Mouse (Mus musculus): Measurements from ENCODE around the gene Syt16.
A peak's percentile ranks its signal among the peaks of the same experiment; 100 is the strongest.

Syt16 gene

DNA sequence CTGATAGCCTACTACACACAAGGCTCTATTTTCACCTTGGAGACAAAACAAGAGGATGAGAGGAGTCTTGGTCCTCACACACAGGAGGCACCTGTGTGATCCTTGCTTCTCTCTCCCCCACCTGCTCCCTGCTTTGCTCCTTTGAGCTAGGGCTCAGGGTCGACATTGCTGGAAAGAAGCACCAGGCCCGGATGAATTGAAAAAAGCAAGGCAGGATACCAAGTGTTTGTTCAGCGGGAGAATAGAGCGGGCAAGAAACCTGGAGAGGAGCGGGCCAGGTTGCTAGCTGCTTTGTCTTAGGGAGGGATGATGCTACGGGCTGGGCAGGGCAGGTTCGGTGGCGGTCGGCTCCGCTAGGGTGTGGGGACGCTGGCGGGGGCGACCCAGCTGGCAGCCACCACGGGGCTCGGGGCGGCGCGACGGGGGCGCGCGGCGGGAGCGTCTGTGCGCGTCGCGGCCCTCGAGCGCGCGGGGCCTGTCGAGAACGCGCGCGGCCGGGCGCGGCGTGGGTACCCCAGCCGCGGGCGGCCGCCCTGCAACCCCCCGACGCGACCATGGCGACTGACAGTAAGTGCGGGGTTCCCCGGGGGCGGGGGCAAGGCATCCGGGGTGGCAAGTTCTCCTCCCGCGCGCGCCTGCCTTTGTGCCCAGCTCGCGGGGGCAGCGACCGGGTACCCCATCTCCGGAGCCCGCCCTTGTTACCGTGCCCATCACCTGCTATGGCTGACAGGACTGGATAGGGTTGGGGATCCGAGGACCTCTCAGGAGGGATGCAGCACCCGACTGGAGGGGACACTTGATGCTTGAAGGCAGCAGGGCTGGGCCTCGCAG is at the start of gene Syt16:
Gene Syt16, plus strand, starts transcription at position 365 of the 831 bp plus-strand sequence.
- DNase-seq (ENCODE audit: low read depth) = no peak

DNA sequence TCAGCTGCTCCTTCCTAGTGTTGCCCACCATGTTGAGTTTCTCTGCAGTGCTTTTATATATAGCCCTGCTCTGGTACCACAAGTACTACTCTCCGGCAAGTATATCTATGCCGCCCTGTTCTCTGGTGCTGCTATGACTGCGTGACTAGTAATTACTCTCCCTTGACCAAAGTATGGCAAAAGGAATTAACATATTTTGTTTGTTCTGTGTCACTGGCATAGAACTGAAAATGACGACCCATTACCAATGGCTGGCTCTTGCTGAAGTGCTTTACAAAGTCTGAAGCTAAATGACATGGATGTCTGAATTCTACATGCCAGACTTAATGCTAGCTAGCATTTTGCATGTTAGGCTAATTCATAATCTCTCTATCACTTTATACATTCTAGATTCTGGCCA is 49.0 kb upstream of the Syt16 start:
- DNase-seq (ENCODE audit: low read depth) = no peak

DNA sequence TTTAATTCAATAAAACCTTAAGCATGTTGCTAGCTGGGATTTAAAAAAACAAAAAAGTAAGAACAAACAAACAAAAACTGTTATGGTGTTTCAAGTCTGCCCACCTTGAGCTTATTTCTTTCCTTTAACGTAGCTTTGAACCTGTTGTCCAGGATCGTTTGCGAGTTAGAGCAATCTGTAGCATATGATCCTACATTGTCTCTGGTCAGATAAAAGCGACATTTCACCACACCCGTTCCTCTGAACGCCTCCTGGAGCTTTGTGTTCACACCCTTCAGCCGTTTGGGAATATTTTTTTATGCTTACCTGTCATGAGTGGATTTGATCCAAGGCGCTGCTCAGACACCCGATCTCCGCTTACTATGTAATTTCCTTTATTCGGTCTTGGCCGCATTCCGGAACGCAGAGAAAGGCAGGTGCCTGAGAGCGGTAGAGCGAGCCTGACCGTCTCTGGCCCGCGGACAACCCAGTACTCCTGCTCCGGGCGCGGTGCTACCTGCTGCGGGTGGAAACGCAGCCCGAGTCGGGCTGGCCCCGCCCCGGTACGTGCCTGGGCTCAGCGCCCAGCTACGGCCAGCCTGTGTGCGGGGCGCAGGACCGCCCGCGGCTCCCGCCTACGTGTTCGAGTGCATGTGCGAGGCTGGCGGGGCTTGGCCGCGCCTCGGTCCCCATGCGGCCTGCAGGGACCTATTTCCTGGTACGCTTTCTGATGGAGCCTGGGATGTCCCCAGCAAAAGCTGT is 48.0 kb upstream of the Syt16 start:
- DNase-seq (ENCODE audit: low read depth) = peak; percentile 15

DNA sequence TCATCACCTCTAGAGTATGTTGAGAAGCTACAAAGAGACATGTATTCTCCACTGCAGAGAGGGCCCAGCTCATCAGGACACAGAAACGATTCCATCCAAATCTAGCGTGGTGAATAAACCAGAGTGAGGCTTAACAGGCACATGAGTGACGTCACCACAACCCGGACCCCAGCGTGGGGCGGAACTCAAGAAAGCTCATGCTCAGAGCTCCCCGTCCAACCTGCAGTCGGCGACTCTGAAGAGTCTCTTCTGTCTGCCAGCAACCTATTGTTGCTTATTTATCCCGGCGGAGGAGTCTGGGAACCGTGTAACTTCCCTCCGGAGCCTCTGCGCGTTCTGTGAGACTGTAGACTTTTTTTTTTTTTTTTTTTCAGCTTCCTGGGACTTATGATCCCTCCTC is 44.6 kb upstream of the Syt16 start:
- peak; percentile 32 for DNase-seq (ENCODE audit: low read depth)

DNA sequence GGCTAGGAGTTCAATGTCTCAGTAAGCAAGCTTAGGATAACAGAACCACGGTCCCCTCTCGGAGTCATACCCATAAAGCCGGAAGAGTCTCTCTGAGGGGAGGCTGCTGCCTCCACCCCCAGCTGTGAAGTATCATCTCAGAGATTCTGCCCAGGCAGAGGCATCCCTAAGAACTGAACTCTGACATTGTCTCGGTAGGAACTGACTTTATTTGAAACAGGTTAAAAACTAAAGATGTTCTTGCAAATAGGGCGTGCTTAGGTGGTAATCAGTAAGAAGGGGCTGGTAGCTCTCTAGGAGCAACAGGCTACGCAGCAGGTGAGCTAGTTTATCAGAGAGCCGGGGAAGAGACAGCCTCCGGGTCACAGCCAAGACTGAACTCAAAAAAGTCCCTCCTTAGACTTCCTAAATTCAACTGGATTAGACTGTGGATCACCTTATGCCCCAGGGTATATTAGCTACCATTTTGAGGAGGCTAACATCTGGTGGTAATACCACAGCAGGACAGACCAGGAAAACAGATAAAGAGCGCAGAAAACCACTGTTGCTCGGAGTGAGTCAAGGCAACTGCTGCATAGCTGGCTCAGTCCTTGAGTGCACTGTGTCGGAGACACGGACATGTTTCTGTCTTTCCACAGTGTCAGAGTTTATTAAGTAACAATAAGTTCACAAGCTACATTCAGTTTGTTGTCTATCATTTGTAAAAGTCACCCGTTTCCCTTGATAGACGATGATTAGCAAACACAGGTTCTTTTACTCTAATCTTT is 43.9 kb upstream of the Syt16 start:
- peak; percentile 24 for DNase-seq (ENCODE audit: low read depth)

DNA sequence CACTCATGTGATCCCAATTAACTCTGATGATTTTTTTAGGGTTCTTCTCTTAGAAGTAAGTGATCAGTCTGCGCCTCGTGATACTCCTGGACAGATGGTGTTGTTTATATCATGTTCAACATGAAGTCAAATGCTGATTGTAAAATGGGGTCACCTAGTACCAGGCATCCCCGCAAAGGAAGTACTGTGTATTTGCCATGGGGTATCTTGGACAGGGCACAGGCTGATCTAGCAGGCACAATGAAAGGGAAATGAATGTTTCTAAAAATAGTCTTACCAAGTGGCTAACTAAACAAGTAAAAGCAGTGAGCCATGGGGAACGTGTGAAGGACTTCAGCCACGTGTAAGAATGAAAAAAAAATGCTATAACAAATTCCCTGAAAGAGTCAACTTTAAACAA is 42.7 kb upstream of the Syt16 start:
- DNase-seq (ENCODE audit: low read depth) = no peak

DNA sequence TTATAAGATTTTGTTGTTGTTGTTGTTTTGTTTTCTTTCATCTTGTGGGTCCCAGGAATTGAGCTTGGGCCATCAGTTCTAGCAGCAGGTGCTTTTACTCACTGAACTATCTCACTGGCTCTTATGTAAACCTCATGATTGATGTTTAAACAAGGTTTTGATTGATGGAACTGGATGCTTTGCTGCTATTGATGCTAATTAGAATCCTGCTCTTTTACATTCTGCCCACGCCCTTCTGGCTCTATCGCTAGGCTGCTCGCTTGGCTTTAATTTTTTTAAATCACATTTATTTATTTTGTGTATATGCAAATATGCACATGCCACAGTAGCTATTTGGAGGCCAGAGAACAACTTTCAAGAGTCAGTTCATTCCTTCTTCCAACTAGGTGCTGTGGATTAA is 39.8 kb upstream of the Syt16 start:
- no peak for DNase-seq (ENCODE audit: low read depth)

DNA sequence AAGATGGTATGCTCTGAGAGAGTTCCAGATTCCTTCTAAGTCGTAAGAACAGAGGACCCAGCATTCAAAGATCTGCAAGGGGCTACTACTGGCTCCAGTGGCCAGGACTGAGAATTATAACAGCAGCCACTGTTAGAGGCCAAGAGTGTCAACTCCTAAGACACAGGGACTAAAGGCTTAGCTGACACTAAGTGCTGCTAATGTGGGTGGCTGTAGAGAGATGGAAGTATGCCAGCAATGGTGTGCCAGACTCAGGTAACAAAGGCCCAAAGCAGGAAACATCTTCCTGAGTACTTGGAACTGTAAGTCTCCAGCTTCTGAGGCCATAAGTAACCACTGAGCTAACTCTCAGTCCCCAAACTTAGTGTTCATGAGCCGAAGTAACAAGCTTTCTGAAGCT is 38.6 kb upstream of the Syt16 start:
- DNase-seq (ENCODE audit: low read depth) = no peak

DNA sequence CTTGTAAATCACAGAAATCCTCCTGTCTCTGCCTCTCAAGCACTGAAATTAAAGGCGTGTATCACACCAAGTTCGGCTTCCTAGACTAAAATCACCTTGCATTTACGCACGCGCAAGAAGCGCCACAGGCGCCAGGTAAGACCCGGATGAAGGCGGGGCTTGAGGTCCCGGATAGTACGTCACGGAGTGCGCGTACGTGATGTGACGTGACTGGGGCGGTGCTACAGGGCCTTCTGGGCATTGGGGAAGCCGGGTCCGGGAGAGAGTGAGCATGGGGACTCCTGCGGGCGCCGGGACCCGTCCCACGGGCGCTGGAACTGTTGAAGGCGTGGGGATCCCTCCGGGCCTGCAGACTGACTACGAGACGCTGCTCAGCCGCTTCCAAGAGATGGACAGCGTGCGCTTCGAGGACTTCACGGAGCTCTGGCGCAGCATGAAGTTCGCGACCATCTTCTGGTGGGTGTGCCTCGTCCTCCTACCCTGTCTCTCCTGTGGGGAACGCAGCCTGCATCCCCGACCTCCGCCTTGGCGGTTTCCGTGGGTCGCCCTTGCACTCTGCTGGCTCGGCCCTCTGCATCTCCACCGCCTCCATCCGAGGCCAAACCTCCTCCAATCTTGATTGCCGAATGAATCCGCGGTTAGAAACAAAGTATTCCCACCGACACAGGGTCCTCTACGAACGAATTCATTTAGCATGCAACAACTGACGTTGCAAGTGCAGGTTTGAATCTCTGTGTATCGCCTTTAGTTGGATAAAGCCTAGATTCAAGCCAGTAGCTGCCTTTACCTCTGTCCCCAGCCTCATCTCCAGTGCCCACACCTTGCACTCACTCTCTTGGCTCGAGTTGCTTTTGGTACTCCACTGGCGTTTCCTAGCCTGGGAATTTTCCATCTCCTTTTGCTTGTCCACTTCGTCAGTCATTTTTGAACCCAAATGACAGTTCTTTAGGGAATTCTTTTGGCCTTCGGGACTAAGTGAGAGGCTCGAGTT is 32.9 kb upstream of the Syt16 start, which contains the start of gene Snapc1:
Gene Snapc1, plus strand, starts transcription at position 191 of the 991 bp plus-strand sequence.
- DNase-seq (ENCODE audit: low read depth) = peak; percentile 95

DNA sequence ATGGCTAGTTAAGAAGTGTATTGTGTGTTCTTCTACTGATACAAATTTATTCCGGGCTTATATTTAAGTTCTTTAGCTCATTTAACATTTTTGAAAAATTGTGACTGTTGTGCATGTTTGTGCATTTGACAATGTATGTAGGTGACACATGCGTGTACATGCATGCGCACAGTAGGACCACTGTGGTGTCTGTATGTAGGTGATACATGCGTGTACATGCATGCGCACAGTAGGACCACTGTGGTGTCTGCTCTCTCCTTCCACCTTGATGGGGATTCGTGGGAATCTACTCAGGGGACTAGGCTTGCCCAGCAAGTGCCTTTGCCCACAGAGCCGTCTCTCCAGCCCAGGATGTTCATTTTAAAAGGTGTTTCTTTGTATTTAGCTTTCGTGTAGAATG is 28.3 kb upstream of the Syt16 start:
- DNase-seq (ENCODE audit: low read depth) = no peak

DNA sequence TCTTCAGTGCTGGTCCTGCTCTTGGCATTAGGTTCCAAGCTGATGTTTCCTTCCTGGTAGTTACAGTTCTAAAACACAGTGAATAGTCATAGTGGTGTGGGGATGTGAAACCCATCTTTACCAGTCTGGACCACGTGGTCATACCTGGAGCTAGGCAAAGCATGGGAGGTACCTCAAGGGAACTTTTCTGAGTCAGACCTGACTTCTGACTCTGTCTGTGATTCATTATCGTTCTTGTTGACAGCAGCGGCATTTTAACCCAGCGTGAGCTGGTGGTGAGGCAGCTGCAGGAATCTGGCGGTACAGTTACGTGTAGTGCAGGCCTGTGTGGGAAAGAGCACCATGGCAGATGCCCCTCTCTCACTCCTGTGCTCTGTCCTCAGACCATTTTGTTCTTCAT is 22.9 kb upstream of the Syt16 start:
- DNase-seq (ENCODE audit: low read depth) = no peak

DNA sequence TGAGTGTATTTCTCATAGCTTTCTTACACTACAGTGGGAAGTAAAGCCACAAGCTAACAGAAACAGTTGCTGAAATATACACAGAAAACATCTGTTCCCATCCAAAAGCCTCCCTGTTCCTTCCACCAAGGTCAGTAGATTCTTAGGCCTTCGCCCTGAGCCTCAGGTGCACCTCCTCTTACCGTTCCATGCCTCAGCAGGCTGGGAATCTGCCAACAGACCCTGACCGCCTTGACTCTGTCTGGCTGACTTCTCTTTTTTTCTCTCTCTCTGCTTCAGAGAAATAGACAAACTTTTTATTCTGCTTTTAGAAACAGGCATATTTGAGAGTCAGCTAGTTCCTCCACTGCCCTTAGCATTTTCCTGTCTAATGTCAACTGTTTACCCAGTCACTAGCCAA is 19.3 kb upstream of the Syt16 start:
- DNase-seq (ENCODE audit: low read depth) = no peak

DNA sequence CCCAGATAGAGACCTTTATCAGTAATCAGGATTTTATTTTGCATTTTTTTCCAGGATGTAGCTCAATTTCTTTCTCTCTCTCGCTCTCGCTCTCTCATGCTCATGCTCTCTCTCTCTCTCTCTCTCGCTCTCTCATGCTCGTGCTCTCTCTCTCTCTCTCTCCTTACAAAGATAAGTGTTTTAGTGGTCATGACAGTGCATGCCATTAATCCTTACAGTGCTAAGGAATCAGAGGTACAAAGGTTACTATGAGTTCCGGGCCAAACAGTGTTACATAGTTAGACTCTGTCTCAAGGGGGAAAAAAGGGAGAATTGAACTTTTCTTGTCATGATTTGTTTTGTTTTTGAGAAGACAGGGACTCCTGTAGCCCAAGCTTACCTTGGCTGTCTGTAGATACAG is 17.8 kb upstream of the Syt16 start:
- DNase-seq (ENCODE audit: low read depth) = no peak

DNA sequence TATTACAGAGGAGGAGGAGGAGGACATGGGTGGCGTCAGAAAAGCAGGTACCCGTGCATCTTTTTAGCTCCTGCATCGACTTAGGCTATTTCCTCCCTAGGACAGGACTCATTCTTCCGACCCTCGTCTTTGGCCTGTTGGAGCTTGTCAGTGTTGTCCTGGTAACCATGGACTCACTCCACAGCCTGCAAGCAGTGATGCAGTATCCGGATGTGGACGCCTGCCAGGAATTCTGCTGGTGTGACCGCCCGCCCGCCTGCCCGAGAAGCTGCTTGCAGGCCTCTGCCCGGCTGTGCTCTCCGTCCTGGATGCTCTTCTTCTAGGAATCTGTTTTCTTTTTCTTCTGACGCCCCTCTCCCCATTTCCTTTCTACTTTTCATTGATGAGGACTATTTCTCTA is 14.9 kb upstream of the Syt16 start:
- DNase-seq (ENCODE audit: low read depth) = no peak

DNA sequence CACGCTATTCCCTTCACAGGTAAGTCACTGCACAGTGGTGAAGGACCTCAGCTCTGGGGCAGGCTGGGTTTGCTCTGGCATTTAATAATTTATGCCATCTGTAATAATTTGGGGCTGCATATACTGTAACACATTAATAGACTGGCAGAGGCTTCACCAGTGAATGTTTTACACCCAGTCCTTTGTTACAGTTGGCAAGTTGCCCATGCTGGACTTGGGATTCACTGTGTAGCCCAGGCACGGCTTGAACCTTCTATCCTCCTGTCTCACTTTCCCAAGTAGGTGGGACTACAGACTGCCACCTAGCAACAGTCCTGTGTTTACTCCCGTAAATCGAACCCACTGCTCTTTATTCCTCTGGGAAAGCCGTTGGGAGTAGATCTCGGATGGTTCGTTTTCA is 11.2 kb upstream of the Syt16 start:
- DNase-seq (ENCODE audit: low read depth) = no peak

DNA sequence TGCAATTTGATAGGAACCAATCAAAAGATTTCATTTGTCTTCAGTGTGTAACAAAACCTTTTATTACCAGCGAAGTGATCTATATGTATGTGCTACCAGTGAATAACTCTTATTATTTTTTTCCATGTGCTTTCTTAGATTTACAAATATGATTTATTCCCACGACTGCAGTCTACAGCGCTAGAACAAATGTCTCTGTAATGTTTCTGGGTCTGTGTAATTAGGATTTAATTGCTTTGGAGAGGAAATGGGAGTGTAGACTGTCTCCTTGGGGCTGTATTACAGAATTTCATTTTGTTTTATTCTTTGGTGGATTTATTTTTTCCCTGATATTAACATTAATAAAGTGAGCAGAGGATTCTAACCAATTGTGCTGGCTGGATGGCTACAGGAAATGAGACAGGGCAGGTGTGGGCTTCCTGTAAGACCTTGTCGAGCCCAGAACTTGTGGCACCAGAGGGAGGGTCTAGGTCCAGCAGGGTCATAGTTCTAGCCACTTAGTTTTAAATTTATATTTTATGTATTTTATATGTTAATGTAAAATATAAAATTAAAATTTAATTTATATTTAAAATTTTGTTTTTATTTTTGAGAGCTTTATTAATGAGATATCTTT is 9.0 kb upstream of the Syt16 start:
- no peak for DNase-seq (ENCODE audit: low read depth)

DNA sequence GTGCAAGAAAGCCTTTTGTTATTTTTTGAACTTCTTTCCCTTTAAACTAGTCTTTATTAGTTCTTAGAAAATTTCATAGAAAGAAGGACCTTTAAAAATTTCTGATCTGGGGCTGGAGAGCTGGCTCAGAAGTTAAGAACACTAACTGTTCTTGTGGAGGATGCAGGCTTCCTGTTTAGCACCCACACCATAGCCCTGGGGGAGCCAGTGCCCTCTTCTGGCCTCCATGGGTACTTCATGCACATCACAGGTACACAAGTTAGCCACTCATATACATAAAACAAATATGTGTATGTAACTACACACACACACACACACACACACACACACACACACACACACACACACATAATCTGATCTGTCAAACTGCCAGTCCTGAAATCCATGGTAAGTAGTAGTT is 7.9 kb upstream of the Syt16 start:
- peak; percentile 23 for DNase-seq (ENCODE audit: low read depth)

DNA sequence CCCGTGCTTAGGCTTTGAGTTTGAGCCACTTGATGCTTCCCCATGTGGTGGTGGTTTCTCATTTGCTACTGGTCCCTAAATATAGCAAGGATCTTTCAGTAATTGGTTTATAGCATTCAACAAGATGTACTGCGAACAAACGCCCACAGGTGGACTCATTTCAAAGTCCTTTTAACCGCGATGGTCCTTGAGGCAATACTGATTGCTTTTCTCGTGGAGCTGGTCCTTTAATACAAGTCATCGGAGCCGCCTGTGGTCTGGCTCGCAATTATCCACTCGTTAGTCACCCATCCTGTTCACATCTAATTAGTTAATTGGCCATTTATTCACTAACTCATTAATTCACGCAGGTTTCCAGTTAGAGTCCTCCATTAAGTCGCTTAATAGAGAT is 560 bp upstream of the Syt16 start:
- no peak for DNase-seq (ENCODE audit: low read depth)

DNA sequence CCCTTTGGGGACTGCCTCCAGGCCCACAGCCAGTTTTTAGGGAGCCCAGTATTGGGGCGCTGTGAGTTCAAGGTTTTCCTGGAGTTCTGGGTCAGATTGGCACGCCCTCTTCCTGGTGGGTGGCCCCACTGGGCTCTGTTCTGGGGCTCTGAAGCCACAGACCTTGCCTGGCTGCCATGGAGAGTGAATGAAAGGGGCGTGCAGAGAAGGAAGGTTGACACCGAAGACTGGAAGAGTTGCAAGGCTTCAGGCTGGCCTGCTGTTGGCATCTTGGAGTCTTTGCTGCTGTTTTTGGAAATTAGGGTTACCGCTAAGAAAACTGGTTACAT is 631 bp downstream of the Syt16 start:
- DNase-seq (ENCODE audit: low read depth) = no peak

DNA sequence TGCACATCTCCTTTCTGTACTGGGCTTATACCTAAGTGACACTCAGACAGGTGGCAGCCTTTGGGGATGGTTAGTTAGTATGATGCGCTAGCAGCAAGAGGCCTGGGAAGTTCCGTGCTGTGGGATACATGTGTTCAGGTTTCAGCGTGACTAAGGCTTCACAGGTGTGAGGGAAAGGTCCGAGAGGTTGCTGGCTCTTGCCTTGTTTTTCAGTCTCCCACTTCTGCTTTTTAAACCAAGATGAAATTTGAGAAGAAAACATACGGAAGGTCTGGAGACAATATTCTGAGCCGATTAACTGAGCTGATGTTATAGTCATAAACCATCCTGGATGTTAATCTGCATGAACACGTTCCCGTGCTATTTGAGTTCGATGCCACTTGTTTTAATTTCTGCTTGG is 5.0 kb downstream of the Syt16 start:
- DNase-seq (ENCODE audit: low read depth) = no peak

DNA sequence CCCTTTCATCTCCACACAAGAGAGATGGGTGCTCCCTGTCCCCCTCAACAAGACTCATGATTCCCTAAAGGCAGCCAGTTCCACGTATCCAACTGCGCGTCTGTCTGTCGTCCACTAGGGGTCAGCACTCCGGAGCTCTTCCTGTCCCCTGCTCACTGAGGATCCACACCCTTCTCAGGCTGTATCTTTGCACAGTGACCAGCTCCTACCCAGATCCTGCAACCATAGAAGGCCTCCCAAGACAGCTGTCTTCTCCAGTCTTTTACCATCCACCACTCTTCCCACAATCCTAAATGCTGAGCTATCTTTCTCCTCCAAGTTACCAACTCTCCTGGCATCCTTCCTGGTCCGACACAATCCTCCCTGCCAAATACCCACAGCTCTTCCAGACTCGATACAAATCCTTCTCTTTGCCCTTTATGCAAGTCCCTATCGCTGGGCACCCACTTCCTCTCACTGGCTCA is 12.0 kb downstream of the Syt16 start:
- peak; percentile 32 for DNase-seq (ENCODE audit: low read depth)
